Mouse (Mus musculus): ENCODE data around the gene Itga11. TPM values are rescaled to one million over a fixed set of nuclear protein-coding genes. Genes with fewer than 3 reads are reported as not detected.
A peak's percentile ranks its signal among the peaks of the same experiment; 100 is the strongest.

Itga11 gene
- polyA plus RNA-seq, 1 experiment from 2014 or later = 0.45 TPM

GRCm38 (mm10) chr9:62707267-62707666, 29.6 kb downstream of the Itga11 start:
- Histone ChIP-seq H3K4me2 (ENCODE audit: low read length) (no peak overlapping the region), H3K4me3 (replicated peaks; ENCODE audit: low read depth, low read length) (no peak overlapping the region), H3K9me3 (replicated peaks; ENCODE audit: low read length) (no peaks in the 10 kb centered on the region), H3K27ac (no peak overlapping the region), H3K27me3 (ENCODE audit: insufficient read depth, low read length) (no peaks in the 10 kb centered on the region), H3K9ac (ENCODE audit: low read depth, low read length) (no peak overlapping the region), H3K4me1 (replicated peaks; ENCODE audit: insufficient read depth, low read length) (no peaks in the 10 kb centered on the region), H3K36me3 (ENCODE audit: insufficient read depth, low read length) (no peaks in the 10 kb centered on the region)
- WGBS = 83% methylated on average over 4 of the region's 4 CpGs
- no peak for TF ChIP-seq CTCF (IDR thresholded peaks at IDR 0.05; ENCODE audit: low read depth)
- DNase-seq (ENCODE audit: low spot score) (no peak), ATAC-seq (replicated peaks; ENCODE audit: low FRiP score, low read depth) (no peak)

DNA sequence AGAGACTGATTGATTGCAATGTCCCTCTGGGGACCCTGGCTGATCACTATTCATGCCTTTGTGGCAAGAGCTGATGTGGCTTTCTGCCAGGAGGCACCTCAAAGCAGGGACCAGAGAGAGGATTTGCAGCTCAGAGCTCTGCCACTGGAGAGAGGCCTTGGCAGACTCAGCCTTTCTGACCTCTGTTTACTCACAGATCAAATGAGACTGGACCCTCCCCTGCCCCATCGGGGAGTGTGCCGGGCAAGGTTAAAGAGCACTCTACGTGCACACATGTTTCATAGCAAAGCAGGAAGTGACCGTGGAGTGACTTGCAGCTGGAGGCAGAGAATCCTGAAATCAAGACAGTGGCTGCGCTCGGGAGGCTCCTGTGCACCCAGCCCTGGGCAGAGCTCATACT, 30.2 kb downstream of the Itga11 start:
- H3K9me3 ChIP-seq (replicated peaks; ENCODE audit: low read length) = no peaks in the 10 kb centered on the region
- H3K4me3 ChIP-seq (replicated peaks; ENCODE audit: low read depth, low read length) = no peak overlapping the region
- 14% methylated on average over 6 of the region's 6 CpGs for WGBS
- no peak for ATAC-seq (replicated peaks; ENCODE audit: low FRiP score, low read depth)
- no peak overlapping the region for H3K27ac ChIP-seq
- no peaks in the 10 kb centered on the region for H3K36me3 ChIP-seq (ENCODE audit: insufficient read depth, low read length)
- DNase-seq (ENCODE audit: low spot score) = peak; percentile 28
- TF ChIP-seq CTCF (IDR thresholded peaks at IDR 0.05; ENCODE audit: low read depth) = no peak
- H3K9ac ChIP-seq (ENCODE audit: low read depth, low read length) = no peak overlapping the region
- no peaks in the 10 kb centered on the region for H3K27me3 ChIP-seq (ENCODE audit: insufficient read depth, low read length)
- no peak overlapping the region for H3K4me2 ChIP-seq (ENCODE audit: low read length)
- no peaks in the 10 kb centered on the region for H3K4me1 ChIP-seq (replicated peaks; ENCODE audit: insufficient read depth, low read length)

GRCm38 (mm10) chr9:62709983-62710382, 32.4 kb downstream of the Itga11 start:
- no peaks in the 10 kb centered on the region for H3K27me3 ChIP-seq (ENCODE audit: insufficient read depth, low read length)
- no peak overlapping the region for H3K4me3 ChIP-seq (replicated peaks; ENCODE audit: low read depth, low read length)
- no peaks in the 10 kb centered on the region for H3K36me3 ChIP-seq (ENCODE audit: insufficient read depth, low read length)
- no peak for TF ChIP-seq CTCF (IDR thresholded peaks at IDR 0.05; ENCODE audit: low read depth)
- DNase-seq (ENCODE audit: low spot score) = no peak
- H3K9me3 ChIP-seq (replicated peaks; ENCODE audit: low read length) = no peaks in the 10 kb centered on the region
- H3K27ac ChIP-seq = no peak overlapping the region
- no peak for ATAC-seq (replicated peaks; ENCODE audit: low FRiP score, low read depth)
- no peak overlapping the region for H3K9ac ChIP-seq (ENCODE audit: low read depth, low read length)
- H3K4me1 ChIP-seq (replicated peaks; ENCODE audit: insufficient read depth, low read length) = no peaks in the 10 kb centered on the region
- no peak overlapping the region for H3K4me2 ChIP-seq (ENCODE audit: low read length)
- 79% methylated on average over 5 of the region's 5 CpGs for WGBS

DNA sequence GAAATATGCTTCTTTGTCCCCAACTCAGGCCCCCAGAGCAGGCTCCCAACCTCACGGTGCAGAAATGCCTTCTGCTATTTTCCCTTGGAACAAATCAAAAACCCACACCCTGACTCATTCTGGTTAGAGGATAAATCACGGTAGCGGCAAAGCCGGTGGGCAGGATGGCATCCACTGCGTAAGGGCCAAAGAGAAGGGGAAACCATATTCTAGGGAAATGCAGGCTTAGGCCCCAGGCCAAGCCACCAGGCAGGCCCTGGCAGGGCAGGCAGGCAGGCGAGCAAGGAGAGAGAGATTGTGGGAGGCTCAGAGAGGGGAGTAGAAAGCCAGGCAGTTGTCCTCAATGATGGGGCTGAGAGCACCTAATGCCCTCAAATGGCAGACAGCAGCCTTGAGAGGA, 34.7 kb downstream of the Itga11 start:
- no peak overlapping the region for H3K4me3 ChIP-seq (replicated peaks; ENCODE audit: low read depth, low read length)
- no peaks in the 10 kb centered on the region for H3K9me3 ChIP-seq (replicated peaks; ENCODE audit: low read length)
- DNase-seq (ENCODE audit: low spot score) (no peak), ATAC-seq (replicated peaks; ENCODE audit: low FRiP score, low read depth) (no peak)
- no peak overlapping the region for H3K4me2 ChIP-seq (ENCODE audit: low read length)
- no peak overlapping the region for H3K27ac ChIP-seq
- 73% methylated on average over 6 of the region's 6 CpGs for WGBS
- no peaks in the 10 kb centered on the region for H3K36me3 ChIP-seq (ENCODE audit: insufficient read depth, low read length)
- no peaks in the 10 kb centered on the region for H3K27me3 ChIP-seq (ENCODE audit: insufficient read depth, low read length)
- TF ChIP-seq CTCF (IDR thresholded peaks at IDR 0.05; ENCODE audit: low read depth) = no peak
- H3K9ac ChIP-seq (ENCODE audit: low read depth, low read length) = no peak overlapping the region
- H3K4me1 ChIP-seq (replicated peaks; ENCODE audit: insufficient read depth, low read length) = no peaks in the 10 kb centered on the region

- no peak for TF ChIP-seq CTCF (IDR thresholded peaks at IDR 0.05; ENCODE audit: low read depth)
- H3K9me3 ChIP-seq (replicated peaks; ENCODE audit: low read length) = no peaks in the 10 kb centered on the region
- DNase-seq (ENCODE audit: low spot score) = no peak
- no peaks in the 10 kb centered on the region for H3K4me1 ChIP-seq (replicated peaks; ENCODE audit: insufficient read depth, low read length)
- no peaks in the 10 kb centered on the region for H3K36me3 ChIP-seq (ENCODE audit: insufficient read depth, low read length)
- no peaks in the 10 kb centered on the region for H3K27me3 ChIP-seq (ENCODE audit: insufficient read depth, low read length)
- 66% methylated on average over 8 of the region's 8 CpGs for WGBS
- no peak overlapping the region for H3K27ac ChIP-seq
- ATAC-seq (replicated peaks; ENCODE audit: low FRiP score, low read depth) = no peak
- H3K4me2 ChIP-seq (ENCODE audit: low read length) = no peak overlapping the region
- no peak overlapping the region for H3K4me3 ChIP-seq (replicated peaks; ENCODE audit: low read depth, low read length)
- H3K9ac ChIP-seq (ENCODE audit: low read depth, low read length) = no peak overlapping the region
Observed at GRCm38 (mm10) chr9:62713040-62713439, 35.4 kb downstream of the Itga11 start.

DNA sequence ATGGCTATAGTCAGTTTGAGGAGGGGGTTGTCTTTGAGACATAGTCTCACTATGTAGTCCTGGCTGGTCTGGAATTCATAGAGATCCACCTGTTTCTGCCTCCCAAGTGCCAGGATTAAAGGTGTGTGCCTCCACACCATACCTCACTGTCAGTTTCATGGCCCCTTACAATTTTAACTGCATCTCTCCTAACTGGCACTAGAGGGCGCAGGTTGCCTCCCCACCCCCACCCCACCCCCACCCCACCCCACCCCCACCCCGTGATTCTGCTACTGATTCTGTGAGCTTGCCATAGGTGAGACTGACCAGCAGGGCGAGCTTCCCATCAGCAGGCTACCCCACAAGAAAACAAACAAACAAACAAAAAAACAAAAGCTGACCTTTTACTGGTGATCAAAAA, 36.7 kb downstream of the Itga11 start:
- H3K36me3 ChIP-seq (ENCODE audit: insufficient read depth, low read length) = no peaks in the 10 kb centered on the region
- TF ChIP-seq CTCF (IDR thresholded peaks at IDR 0.05; ENCODE audit: low read depth) = no peak
- DNase-seq (ENCODE audit: low spot score) (no peak), ATAC-seq (replicated peaks; ENCODE audit: low FRiP score, low read depth) (no peak)
- 0 out of 2 replicates have a peak, but pooled peaks cover 3% of the 10 kb centered on the region for H3K4me1 ChIP-seq (replicated peaks; ENCODE audit: insufficient read depth, low read length)
- H3K27ac ChIP-seq = no peak overlapping the region
- no peak overlapping the region for H3K4me3 ChIP-seq (replicated peaks; ENCODE audit: low read depth, low read length)
- WGBS = 44% methylated on average over 3 of the region's 3 CpGs
- H3K9me3 ChIP-seq (replicated peaks; ENCODE audit: low read length) = no peaks in the 10 kb centered on the region
- no peak overlapping the region for H3K9ac ChIP-seq (ENCODE audit: low read depth, low read length)
- H3K4me2 ChIP-seq (ENCODE audit: low read length) = no peak overlapping the region
- no peaks in the 10 kb centered on the region for H3K27me3 ChIP-seq (ENCODE audit: insufficient read depth, low read length)

GRCm38 (mm10) chr9:62717982-62718381, 40.4 kb downstream of the Itga11 start:
- no peak for TF ChIP-seq CTCF (IDR thresholded peaks at IDR 0.05; ENCODE audit: low read depth)
- H3K9ac ChIP-seq (ENCODE audit: low read depth, low read length) = no peak overlapping the region
- 0 out of 2 replicates have a peak, but pooled peaks cover 3% of the 10 kb centered on the region for H3K4me1 ChIP-seq (replicated peaks; ENCODE audit: insufficient read depth, low read length)
- H3K27me3 ChIP-seq (ENCODE audit: insufficient read depth, low read length) = no peaks in the 10 kb centered on the region
- peak overlapping the region; percentile 10; the same call in 1 of the 2 replicates for H3K4me2 ChIP-seq (ENCODE audit: low read length)
- ATAC-seq (replicated peaks; ENCODE audit: low FRiP score, low read depth) (no peak), DNase-seq (ENCODE audit: low spot score) (no peak)
- 29% methylated on average over 8 of the region's 8 CpGs for WGBS
- no peak overlapping the region for H3K4me3 ChIP-seq (replicated peaks; ENCODE audit: low read depth, low read length)
- no peaks in the 10 kb centered on the region for H3K36me3 ChIP-seq (ENCODE audit: insufficient read depth, low read length)
- no peak overlapping the region for H3K27ac ChIP-seq
- no peaks in the 10 kb centered on the region for H3K9me3 ChIP-seq (replicated peaks; ENCODE audit: low read length)
